Mouse (Mus musculus) heart, adult 2 months (tissue): ENCODE data around the gene Acot7.

Experiments
- CTCF ChIP-seq: fragments of 200-600 bp; IDR thresholded peaks from 2 replicates; pipeline ENCODE4 v1.8.1; 2022; ENCODE audit warnings: antibody characterized with exemption, mild to moderate bottlenecking, moderate library complexity
- POLR2A ChIP-seq: fragments of 200-500 bp; IDR thresholded peaks from 2 replicates; pipeline ENCODE4 v1.6.1; 2011; ENCODE audit warnings: mild to moderate bottlenecking, low read depth, low read length, control low read depth; ENCODE audit not compliant: insufficient read depth

- peak; percentile 65 for TF ChIP-seq CTCF
- no peak for TF ChIP-seq POLR2A
These were observed 94.6 kb downstream of the Acot7 start for GRCm38 (mm10) chr4:152272449-152273049.
